Mouse (Mus musculus): ENCODE measurements around the gene Serinc1.

DNA sequence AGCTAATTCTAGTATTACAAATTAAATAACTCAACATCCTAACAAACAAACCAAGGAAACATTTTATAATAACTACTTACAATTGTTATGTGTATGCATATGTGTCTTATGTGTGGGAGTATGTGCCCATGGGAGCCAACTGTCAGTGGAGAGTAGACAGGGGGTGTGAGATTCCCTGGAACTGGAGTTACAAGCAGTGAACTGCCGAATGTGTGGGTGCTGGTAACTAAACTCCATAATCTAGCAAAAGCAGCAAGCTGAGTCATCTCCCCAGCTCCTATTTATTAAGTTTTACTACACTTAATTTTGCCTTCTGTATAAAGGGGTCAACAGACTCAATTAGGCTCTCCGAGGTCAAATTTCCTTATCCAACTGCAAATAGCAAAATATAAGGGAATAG is 1.3 kb downstream of the Serinc1 start:
- TF ChIP-seq POLR2A (IDR thresholded peaks at IDR 0.05; ENCODE audit: extremely low read depth, insufficient read depth, low read length) = no peak
- TF ChIP-seq CTCF (IDR thresholded peaks at IDR 0.05; ENCODE audit: extremely low read depth, insufficient read depth, low read length) = no peak
